Mouse (Mus musculus) bone marrow, adult 2 months (tissue): ENCODE results near the gene Map2k3.

Experiments used
- CTCF ChIP-seq: fragments of 200-500 bp; IDR thresholded peaks from 2 replicates; pipeline ENCODE4 v1.5.1; 2011; ENCODE audit warnings: low read length, control low read depth; ENCODE audit not compliant: control insufficient read depth, insufficient read depth
- POLR2A ChIP-seq: fragments of 200-500 bp; IDR thresholded peaks from 2 replicates; pipeline ENCODE4 v1.6.1; 2011; ENCODE audit warnings: low read depth, mild to moderate bottlenecking, control low read depth, low read length, borderline replicate concordance; ENCODE audit not compliant: control insufficient read depth

GRCm38 (mm10) chr11:60931282-60931868 is 458 bp upstream of the Map2k3 start:
- TF ChIP-seq CTCF (no peak), POLR2A (no peak)
